Mouse (Mus musculus) brain, embryonic 14.5 days (tissue): ENCODE results near the gene Ptpn11.

ENCODE experiments used
- CTCF ChIP-seq: fragments of 200-500 bp; IDR thresholded peaks from 2 replicates; pipeline ENCODE4 v1.5.1; 2012; ENCODE audit warnings: inconsistent platforms, mild to moderate bottlenecking, moderate library complexity, borderline replicate concordance; ENCODE audit not compliant: insufficient read depth, insufficient read length; ENCODE audit errors: extremely low read depth
- POLR2A ChIP-seq: fragments of 200-500 bp; IDR thresholded peaks from 2 replicates; pipeline ENCODE4 v1.6.1; 2012; ENCODE audit warnings: mild to moderate bottlenecking, inconsistent platforms, borderline replicate concordance; ENCODE audit not compliant: poor library complexity, insufficient read depth, insufficient read length, severe bottlenecking; ENCODE audit errors: extremely low read depth

DNA sequence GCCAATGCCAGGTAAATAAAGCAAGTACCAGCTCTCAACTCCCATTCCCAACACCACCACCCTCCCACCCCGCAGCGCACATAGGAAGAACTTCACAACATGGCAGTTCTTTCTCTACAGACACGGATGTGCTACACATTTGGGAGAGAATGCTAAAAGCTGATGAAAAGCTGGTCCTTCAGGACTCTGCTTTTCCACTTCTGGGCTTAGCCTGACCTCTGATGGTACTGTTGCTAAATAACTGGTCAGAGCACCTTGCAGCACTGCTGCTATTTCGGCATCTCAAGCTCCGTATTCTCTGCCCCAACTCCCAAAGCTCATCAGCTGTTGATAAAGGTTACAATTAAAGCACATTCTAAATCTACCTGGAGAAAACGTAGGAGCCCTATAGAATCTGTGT lies 24.3 kb downstream of the Ptpn11 start:
- TF ChIP-seq POLR2A, result no peak
- no peak for TF ChIP-seq CTCF
